Mouse (Mus musculus) stomach, embryonic 14.5 days (tissue): Measurements from ENCODE around the gene Msx1. TPM values are rescaled to one million over a fixed set of nuclear protein-coding genes. Genes with fewer than 3 reads are reported as not detected.
A peak's percentile ranks its signal among the peaks of the same experiment; 100 is the strongest.

ENCODE experiments used
- ATAC-seq: fragments of 200-750 bp; cut with Nextera tagmentation; 2 replicates; pipeline ENCODE4 v1.8.0; 2017; ENCODE audit warnings: low read depth, moderate TSS enrichment; ENCODE audit not compliant: insufficient number of reproducible peaks, insufficient read depth, low FRiP score
- H3K27ac ChIP-seq: fragments of 300-500 bp; sonication (generic); 2 replicates; pipeline ENCODE4 v1.5.1; 2014; ENCODE audit warnings: mild to moderate bottlenecking, low read length, moderate library complexity, mixed read lengths
- H3K27me3 ChIP-seq: fragments of 300-500 bp; sonication (generic); 2 replicates; pipeline ENCODE4 v1.6.1; 2014; ENCODE audit warnings: low read length, control low read depth, mixed read lengths; ENCODE audit not compliant: control insufficient read depth, insufficient read depth
- H3K36me3 ChIP-seq: fragments of 300-500 bp; sonication (generic); 2 replicates; pipeline ENCODE4 v1.6.1; 2014; ENCODE audit warnings: mild to moderate bottlenecking, control low read depth, low read length, moderate library complexity, mixed read lengths; ENCODE audit not compliant: control insufficient read depth, insufficient read depth
- H3K4me1 ChIP-seq: fragments of 300-500 bp; sonication (generic); 2 replicates; pipeline ENCODE4 v1.6.1; 2014; ENCODE audit warnings: low read length, control low read depth, mixed read lengths; ENCODE audit not compliant: control insufficient read depth, insufficient read depth
- H3K4me2 ChIP-seq: fragments of 300-500 bp; sonication (generic); replicated peaks from 2 replicates; pipeline ENCODE4 v1.6.1; 2014; ENCODE audit warnings: low read depth, low read length, control low read depth
- H3K4me3 ChIP-seq: fragments of 300-500 bp; sonication (generic); 2 replicates; pipeline ENCODE4 v1.5.1; 2014; ENCODE audit warnings: low read depth, low read length, control low read depth
- H3K9ac ChIP-seq: fragments of 300-500 bp; sonication (generic); replicated peaks from 2 replicates; pipeline ENCODE4 v1.6.1; 2014; ENCODE audit warnings: low read depth, mild to moderate bottlenecking, control low read depth, low read length, moderate library complexity, mixed read lengths
- H3K9me3 ChIP-seq: fragments of 300-500 bp; sonication (generic); 2 replicates; pipeline ENCODE4 v1.6.1; 2016; ENCODE audit warnings: low read depth, low read length, control low read depth; ENCODE audit not compliant: control insufficient read depth
- WGBS: fragments of 180-500 bp; shearing (Covaris S2); extraction: QIAGEN DNeasy Blood & Tissue Kit; methylation state at CpG from one replicate; pipeline ENCODE4 v1.1.7; 2014; 5-methylcytosine and 5-hydroxymethylcytosine counted together
- polyA plus RNA-seq: library from polyadenylated mRNA; unstranded; fragments of >200 nt; fragmentation: Nextera tagmentation; extraction: Ambion mirVana; gene quantifications from 2 replicates; pipeline ENCODE4 v1.2.1, GENCODE M21; 2014

Msx1 gene
- polyA plus RNA-seq, 1 experiment from 2014 or later, result 2.1 TPM

- peaks cover 72% of the 10 kb centered on the region for H3K27me3 ChIP-seq
- WGBS, result 4% methylated on average over 10 of the region's 10 CpGs
These were observed 4.9 kb upstream of the Msx1 start for GRCm38 (mm10) chr5:37829296-37829670.

DNA sequence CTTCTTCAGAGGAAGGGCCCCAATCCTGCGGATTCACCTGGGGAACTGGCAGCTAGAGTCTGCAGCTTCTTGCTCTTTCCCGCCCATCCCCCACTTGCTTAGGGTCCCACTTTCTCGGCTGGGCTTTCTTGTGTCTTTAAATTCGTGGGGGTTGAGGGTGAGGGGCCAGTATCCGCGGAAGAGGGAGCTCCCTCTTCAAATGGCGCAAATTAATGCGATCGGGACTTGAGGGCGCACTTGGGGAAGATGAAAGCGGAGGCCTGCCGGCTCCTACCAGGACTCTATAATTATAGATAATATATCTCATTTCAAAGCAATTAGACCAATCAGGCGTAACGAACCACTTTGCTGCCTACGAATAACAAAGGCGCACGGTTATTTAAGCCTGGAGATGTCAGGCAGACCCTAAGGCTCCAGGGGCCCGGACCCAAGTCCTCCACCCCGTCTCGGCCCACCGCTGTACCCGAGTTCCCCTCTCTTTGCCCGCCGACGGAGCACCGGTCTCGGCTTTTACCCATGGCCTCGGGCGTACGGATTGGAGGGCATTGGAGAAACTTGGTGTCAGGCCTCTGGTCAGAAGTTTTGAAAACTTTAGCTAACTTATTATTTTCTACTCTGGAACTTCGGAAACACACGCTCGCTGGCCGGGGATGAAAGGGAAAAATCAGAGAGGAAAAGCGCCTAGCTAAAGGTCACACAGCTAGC, 4.4 kb upstream of the Msx1 start:
- no peak overlapping the region for H3K4me2 ChIP-seq
- H3K36me3 ChIP-seq, result no peaks in the 10 kb centered on the region
- H3K9me3 ChIP-seq, result no peaks in the 10 kb centered on the region
- no peak for ATAC-seq
- H3K9ac ChIP-seq, result no peak overlapping the region
- no peak overlapping the region for H3K4me3 ChIP-seq
- peaks cover 7% of the 10 kb centered on the region; the same call in 1 of the 2 replicates for H3K4me1 ChIP-seq
- H3K27ac ChIP-seq, result no peak overlapping the region
- 1% methylated on average over 35 of the region's 35 CpGs for WGBS
- H3K27me3 ChIP-seq, result peaks cover 70% of the 10 kb centered on the region

More at GRCm38 (mm10) chr5:37829296-37829670, 4.9 kb upstream of the Msx1 start:
- Histone ChIP-seq H3K4me1 (0 out of 2 replicates have a peak, but pooled peaks cover 3% of the 10 kb centered on the region), H3K4me3 (no peak overlapping the region), H3K4me2 (no peak overlapping the region), H3K36me3 (no peaks in the 10 kb centered on the region), H3K9me3 (no peaks in the 10 kb centered on the region), H3K27ac (no peak overlapping the region), H3K9ac (no peak overlapping the region)
- ATAC-seq, result no peak

- peaks cover 12% of the 10 kb centered on the region; the same call in 1 of the 2 replicates for H3K4me1 ChIP-seq
These were observed 3.6 kb upstream of the Msx1 start for GRCm38 (mm10) chr5:37828001-37828400.

DNA sequence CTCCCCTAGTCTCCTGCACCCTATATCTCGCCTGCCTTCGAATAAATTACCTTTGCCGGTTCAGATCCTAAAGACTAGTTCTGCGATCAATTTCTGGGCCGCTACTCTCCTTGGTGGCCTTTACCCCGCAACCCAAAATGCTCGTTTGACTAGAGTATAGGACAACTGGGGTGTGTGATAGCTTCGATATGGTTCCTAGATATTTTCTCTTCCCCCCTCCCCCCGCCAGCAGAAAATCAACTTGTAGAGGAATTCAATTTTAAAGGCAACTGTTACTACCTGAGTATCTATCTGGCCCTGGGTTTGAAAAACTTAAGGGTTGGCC, 3.2 kb upstream of the Msx1 start:
- Histone ChIP-seq H3K27ac (no peak overlapping the region), H3K9me3 (no peaks in the 10 kb centered on the region), H3K9ac (no peak overlapping the region), H3K4me1 (peaks cover 12% of the 10 kb centered on the region; the same call in 1 of the 2 replicates), H3K36me3 (no peaks in the 10 kb centered on the region), H3K4me2 (no peak overlapping the region), H3K4me3 (no peak overlapping the region), H3K27me3 (peaks cover 60% of the 10 kb centered on the region)
- 3% methylated on average over 9 of the region's 9 CpGs for WGBS
- no peak for ATAC-seq

More at GRCm38 (mm10) chr5:37828001-37828400, 3.6 kb upstream of the Msx1 start:
- 1% methylated on average over 14 of the region's 14 CpGs for WGBS
- ATAC-seq, result no peak
- H3K4me2 ChIP-seq, result no peak overlapping the region
- H3K9me3 ChIP-seq, result no peaks in the 10 kb centered on the region
- H3K9ac ChIP-seq, result no peak overlapping the region
- peaks cover 64% of the 10 kb centered on the region for H3K27me3 ChIP-seq
- H3K36me3 ChIP-seq, result no peaks in the 10 kb centered on the region
- no peak overlapping the region for H3K27ac ChIP-seq
- H3K4me3 ChIP-seq, result no peak overlapping the region

DNA sequence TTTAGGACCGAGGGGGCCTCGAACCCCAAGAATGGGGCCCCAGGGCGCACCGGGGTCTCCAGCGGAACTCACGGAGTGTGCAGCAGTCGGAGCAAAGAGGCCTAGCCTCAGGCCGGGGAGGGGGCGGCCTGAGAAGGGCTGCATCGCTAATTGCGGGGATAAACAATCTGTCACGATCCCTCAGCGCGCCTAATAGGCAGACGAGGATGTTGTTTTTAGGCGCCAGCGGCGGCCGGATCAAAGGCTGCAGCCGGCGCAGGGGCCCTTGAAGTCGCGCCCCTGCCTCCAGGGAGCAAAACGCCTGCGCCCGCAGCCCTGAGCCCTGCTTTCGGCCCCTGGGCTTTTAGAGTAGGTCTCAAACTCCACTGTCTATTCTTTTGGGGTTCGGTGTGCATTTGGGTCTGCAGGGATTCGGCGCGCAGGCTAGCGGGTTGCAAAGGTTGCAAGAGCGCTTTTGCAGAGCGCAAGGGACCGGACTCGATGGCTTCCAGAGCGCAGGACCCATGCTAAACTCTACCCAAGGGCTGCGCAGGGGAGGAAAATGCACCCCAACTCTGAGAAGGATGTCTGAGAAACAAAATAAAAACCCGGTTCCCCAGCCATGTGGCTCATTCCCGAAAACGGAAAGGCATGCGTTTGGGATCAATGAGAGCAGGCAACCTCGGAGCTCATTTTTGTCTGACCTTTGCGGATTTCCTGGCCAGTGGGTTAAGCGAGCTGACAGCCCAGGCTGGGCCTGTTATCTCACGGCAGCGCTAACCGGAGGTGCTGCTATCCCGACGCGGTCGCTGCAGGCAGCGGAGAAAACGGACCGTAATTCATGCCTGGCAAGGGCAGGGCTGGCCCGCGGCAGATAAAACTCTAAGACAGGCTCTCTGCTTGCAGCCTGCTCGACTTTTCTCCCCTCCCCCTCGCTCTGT, 2.6 kb upstream of the Msx1 start:
- H3K27me3 ChIP-seq, result peaks cover 60% of the 10 kb centered on the region
- no peak overlapping the region for H3K4me2 ChIP-seq
- peaks cover 12% of the 10 kb centered on the region; the same call in 1 of the 2 replicates for H3K4me1 ChIP-seq
- peak overlapping the region; percentile 2; the same call in 1 of the 2 replicates for H3K4me3 ChIP-seq
- no peak overlapping the region for H3K9ac ChIP-seq
- H3K9me3 ChIP-seq, result no peaks in the 10 kb centered on the region
- under 1% methylated on average over 59 of the region's 59 CpGs for WGBS
- H3K36me3 ChIP-seq, result no peaks in the 10 kb centered on the region
- no peak overlapping the region for H3K27ac ChIP-seq
- ATAC-seq, result no peak

DNA sequence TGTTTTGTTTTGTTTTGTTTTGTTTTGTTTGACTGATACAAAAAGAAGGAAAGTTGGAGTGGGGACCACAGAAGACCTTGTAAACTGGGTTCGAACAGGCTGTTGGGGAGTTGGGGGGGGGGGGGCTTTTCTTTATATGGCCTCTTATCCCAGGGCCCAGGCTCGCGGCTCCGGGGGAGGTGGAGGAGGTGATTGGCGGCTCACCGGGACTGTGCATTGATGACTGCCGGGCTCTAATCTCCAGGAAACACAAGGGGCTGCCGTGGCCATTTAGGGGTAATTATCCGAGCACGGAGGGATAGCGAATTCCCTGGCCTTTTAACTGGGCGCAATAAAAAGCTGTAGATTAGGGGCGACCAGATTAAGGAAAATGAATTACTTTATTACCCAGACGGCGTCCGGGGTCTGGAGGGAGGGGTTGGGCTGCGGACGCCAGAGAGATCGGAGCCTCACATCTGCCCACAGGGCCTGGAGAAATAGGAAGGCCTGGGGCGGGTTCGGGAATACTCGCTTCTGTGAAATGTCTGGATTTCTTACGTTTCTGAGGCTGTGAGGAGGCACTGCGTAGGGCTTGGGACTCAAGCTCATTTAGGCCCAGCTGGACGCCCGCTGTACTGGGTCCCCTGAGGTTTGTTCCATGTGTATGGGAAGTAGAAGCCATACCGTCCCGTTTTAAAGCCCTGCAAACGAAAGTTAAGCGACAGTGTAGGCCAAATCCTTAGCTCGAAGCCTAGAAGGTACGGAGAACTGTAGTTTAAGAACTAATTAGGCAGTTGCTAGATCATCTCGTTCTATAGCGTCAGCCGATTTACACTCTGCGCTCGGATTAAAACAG, 1.4 kb upstream of the Msx1 start:
- H3K9ac ChIP-seq, result no peak overlapping the region
- H3K27me3 ChIP-seq, result peaks cover 58% of the 10 kb centered on the region
- H3K4me2 ChIP-seq, result no peak overlapping the region
- peaks cover 12% of the 10 kb centered on the region; the same call in 1 of the 2 replicates for H3K4me1 ChIP-seq
- no peak for ATAC-seq
- no peaks in the 10 kb centered on the region for H3K9me3 ChIP-seq
- 3% methylated on average over 37 of the region's 37 CpGs for WGBS
- H3K4me3 ChIP-seq, result no peak overlapping the region
- no peak overlapping the region for H3K27ac ChIP-seq
- H3K36me3 ChIP-seq, result no peaks in the 10 kb centered on the region

- no peaks in the 10 kb centered on the region for H3K36me3 ChIP-seq
- 10% methylated on average over 7 of the region's 7 CpGs for WGBS
- H3K27me3 ChIP-seq, result peaks cover 56% of the 10 kb centered on the region
- H3K27ac ChIP-seq, result no peak overlapping the region
- no peak overlapping the region for H3K4me3 ChIP-seq
- no peak overlapping the region for H3K4me2 ChIP-seq
- H3K4me1 ChIP-seq, result peaks cover 12% of the 10 kb centered on the region; the same call in 1 of the 2 replicates
- H3K9ac ChIP-seq, result no peak overlapping the region
- no peaks in the 10 kb centered on the region for H3K9me3 ChIP-seq
- ATAC-seq, result no peak
These were observed 773 bp upstream of the Msx1 start for GRCm38 (mm10) chr5:37825111-37825600.
